Mouse (Mus musculus): ENCODE data around the gene Myo15.
A peak's percentile ranks its signal among the peaks of the same experiment; 100 is the strongest.
"Not testable (repeated sequence)": the region's sequence is repeated elsewhere in the genome, so short reads cannot be mapped to it uniquely, and the experiment has no call there.

Gene Myo15

DNA sequence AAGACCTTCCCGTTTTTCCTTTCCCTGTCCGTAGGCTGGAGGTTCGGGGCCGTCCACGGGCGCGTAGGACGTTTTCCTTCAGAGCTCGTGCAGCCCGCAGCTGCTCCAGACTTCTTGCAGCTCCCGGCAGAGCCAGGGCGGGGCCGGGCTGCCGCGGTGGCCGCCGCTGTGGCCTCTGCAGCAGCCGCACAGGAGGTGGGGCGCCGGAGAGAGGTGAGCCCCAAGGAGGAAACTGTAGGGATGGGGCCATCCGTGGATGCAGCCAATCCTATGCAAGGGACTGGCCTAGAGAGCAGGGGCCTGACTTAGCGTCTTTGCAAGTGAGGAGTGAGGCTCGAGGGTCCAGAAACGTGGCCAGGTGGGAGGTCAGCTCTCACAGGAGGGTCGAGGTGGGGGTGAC lies 40.4 kb downstream of the Myo15 start:
- DNase-seq, result no peak

DNA sequence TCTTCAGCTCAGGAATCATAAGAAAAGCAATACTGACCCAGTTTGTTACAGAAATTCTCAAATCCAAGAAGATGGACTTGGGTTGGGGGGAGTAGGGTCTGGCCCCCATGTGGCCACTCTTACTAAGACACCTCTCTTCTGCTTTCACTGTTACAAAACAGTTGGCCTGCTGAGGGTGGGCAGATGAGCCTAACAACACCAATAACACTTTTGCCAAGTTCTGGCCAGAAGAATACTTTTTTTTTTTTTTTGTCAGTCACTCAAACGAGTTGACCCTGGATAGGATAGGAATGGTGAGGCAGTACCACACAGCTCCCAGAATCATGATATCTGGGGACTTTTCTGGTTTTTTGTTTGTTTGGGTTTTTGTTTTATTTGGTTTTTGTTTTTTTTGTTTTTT lies 42.8 kb downstream of the Myo15 start:
- no peak for DNase-seq

- DNase-seq, result no peak
These were observed 43.4 kb downstream of the Myo15 start for GRCm38 (mm10) chr11:60512520-60512919.

- DNase-seq, result no peak
These were observed 45.8 kb downstream of the Myo15 start for GRCm38 (mm10) chr11:60514941-60515340.

- no peak for DNase-seq
These were observed 49.2 kb downstream of the Myo15 start for GRCm38 (mm10) chr11:60518305-60518704.

DNA sequence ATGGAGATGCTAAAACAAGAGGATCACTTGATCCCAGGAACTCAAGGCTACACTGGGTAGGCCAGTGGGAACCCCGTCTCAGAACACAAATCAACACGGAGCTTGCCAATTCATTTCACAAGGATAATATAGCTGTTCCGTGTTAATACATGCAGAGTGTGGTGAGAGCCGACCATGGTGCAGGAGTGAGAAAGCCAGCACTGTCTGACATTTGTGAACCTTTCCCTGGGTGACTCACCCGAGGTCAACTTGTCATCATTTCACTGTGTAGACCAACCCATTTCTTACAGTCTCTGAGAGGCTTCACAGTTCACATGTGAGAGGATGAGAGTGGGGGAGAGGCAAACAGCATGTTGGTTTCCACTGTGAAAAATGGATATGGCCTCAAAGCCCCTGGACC lies 52.9 kb downstream of the Myo15 start:
- DNase-seq, result no peak

GRCm38 (mm10) chr11:60522661-60523365 lies 53.7 kb downstream of the Myo15 start:
- DNase-seq, result no peak

DNA sequence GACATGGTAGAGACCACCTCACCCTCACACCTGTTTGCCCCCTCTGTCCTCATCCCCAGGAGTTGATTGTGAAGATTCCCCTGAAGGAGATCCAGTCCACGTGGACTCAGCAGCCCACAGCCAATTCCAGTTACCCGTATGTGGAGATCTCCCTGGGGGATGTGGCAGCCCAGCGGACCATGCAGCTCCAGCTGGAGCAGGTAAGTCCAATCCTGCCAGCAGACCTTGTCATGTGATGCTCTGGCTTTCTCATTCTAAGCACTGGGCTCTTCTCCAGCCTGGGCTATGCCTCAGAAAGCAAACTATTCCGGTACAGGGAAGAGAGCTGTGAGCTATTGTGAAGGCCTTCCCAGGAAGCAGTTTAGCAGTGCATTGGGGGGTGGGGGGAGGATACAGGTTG lies 57.3 kb downstream of the Myo15 start:
- DNase-seq, result no peak

GRCm38 (mm10) chr11:60535676-60536075 lies 66.5 kb downstream of the Myo15 start:
- DNase-seq, result no peak

GRCm38 (mm10) chr11:60536180-60536858 lies 67.2 kb downstream of the Myo15 start, which contains the start of gene Alkbh5:
Gene Alkbh5, plus strand, starts transcription at chr11:60536381.
- DNase-seq, result no peak

DNA sequence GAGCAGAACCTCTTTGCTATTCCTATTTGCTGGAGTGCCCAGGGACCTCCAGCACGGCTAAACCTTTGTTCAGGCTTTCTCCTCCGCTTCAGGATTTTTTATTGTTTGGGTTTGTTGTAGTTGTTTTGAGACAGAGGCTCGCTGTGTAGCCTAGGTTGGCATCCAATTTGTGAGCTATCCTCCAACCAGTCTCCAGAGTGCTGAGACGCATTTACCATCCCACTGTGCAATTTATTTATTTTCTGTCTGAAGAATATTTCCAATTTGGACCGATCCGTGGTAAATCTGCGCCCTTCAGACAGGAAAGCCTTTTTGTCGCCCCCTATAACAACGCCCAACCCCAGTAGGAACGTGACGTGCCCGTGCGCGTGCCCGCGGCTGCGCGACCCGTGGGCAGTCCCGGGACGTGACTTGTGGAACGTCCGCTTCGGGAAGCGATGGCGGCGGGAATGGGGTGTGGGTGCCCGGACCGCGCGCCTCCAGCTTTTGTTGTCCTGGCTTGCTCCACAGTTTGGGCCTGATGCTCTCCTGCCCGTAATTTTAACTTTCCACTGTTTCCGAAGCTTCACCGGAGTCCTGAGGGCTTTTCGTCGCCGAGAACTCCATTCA lies 67.8 kb downstream of the Myo15 start:
- DNase-seq, result peak; percentile 79 to 87

DNA sequence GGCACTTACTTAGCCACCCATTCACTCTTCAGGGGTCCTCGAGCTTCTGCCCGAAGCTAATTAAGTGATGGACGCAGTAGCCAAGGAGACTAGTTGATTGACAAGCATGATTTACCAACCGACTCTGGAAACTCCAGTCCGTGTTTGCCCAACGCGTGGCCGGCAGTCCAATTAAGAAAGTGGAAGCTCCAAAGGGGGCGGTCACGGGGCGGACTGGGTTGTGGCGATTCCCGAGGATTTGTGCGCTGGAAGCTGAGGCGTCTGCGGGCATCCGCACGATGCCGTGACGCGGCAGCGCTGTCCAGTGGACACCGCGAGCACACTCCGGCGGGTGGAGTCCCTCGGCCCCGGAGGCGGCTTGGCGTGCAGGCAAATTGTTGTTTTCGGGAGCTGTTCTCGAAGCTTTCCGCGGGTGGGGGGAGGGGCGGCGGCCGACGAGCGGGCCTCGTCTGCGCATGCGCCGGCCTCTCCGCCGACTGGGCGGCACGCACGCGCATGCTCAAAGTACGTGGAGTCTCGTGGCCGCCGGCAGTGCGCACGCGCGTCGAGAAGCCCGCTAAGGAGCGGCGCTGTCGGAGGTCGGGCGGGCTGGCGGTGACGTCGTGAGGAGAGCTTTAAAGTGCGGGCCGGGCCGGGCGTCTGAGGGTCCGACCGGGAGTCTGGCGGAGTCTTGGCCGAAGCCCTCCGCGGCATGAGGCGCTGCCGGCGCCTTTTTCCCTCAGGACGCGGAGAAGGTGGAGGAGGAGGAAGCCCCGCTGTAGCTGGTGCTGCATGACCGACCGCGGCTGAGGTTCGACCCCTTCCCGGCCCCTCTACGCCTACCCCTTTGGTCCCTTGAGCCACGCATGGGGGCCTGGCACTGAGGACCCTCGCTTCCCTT lies 68.6 kb downstream of the Myo15 start:
- DNase-seq, result peak; percentile 89 to 92

GRCm38 (mm10) chr11:60538371-60539281 lies 69.5 kb downstream of the Myo15 start:
- DNase-seq, result peak; percentile 40 to 54

DNA sequence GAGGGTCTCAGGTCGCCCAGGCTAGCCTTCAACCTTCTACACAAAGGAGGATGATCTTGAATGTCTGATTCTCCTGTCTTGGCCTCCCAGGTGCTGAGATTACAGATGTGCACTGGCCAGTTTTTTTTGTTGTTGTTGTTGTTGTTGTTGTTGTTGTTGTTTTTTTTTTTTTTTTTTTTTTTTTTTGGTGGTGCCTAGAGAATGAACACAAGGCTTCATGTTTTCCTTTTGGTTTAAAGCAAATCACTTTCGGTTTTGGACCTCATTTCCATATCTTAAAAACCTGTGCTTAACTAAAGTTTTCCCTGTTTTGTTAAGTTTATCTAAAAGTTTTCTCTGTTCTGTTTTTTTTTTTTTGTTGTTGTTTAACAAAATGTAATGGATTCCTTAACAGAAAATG lies 70.4 kb downstream of the Myo15 start:
- no peak for DNase-seq

- DNase-seq, result no peak
These were observed 71.0 kb downstream of the Myo15 start for GRCm38 (mm10) chr11:60540002-60540610.

GRCm38 (mm10) chr11:60540761-60541160 lies 71.6 kb downstream of the Myo15 start:
- no peak for DNase-seq

- DNase-seq, result no peak
These were observed 72.7 kb downstream of the Myo15 start for GRCm38 (mm10) chr11:60541831-60542230.

DNA sequence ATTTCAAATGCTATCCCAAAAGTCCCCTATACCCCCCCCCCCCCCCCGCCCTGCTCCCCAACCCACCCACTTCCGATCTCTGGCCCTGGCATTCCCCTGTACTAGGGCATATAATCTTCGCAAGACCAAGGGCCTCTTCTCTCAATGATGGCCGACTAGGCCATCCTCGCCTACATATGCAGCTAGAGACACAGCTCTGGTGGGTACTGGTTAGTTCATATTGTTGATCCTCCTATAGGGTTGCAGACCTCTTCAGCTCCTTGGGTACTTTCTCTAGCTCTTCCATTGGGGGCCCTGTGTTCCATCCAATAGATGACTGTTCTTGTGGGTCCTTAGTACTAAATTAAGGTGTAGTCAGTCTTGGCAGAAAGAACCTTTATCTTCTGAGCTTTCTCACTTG lies 74.1 kb downstream of the Myo15 start:
- DNase-seq, result not testable (repeated sequence)

DNA sequence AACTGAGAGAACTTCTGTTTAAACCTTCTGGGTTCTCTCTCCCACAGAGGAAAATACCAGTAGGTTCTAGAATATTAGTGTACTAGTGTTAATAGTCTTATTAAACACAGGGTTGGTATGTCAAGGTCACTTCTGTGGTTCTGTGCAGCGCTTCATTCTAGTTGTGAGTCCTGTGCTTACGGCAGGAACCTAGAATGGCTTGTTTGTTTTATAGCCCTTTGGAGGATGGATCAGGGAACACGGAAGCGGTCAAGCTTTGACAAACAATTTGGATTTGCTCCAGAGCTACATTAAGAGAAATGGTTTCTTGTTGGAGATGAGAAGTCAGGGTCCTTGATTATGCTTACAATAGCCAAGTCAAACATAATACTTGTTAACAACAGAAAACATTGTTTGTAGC lies 76.3 kb downstream of the Myo15 start:
- DNase-seq, result no peak

DNA sequence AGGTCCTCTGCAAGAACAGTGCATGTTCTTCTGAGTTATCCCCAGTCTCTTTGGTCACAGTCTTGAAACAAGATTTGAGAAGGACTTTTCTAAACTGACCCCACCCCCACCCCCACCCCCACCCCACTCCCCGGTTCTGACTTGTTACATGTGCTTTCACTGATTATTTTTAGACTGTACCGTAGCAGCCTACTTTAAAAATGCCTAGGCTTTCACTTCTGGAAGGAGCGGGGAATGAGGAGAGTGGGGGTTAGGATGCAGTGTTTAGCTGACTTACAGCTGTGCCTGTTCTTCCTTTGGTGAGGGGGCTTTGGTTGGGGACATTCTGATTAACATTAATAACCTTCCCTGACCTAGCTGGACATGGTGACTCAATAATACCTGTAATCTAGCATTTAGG lies 79.0 kb downstream of the Myo15 start:
- no peak for DNase-seq

DNA sequence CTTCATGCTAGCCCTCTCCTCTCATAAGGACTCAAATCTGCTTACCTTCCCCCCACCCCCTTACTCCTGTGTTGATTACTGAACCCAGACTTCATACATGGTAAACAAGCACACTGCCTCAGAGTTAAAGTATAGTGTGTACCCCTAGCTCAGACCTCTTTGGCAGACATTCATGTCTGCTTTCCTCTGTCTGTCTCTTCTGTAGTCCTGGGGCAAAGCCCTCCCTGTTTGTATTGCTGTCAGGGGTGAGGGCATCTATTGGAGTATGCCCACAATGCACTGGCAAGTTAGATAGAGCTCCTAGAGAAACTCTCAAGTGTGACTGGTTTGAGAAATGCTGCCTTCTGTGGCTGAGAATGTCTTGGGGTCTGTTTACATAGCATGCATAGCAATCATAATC lies 84.0 kb downstream of the Myo15 start:
- DNase-seq, result no peak

- DNase-seq, result no peak
These were observed 88.5 kb downstream of the Myo15 start for GRCm38 (mm10) chr11:60557675-60558074.
